Mouse (Mus musculus) small intestine, adult 2 months (tissue): ENCODE data around the gene Mphosph6. TPM values are rescaled to one million over a fixed set of nuclear protein-coding genes. Genes with fewer than 3 reads are reported as not detected.

Source experiments
- H3K27ac ChIP-seq: fragments of 200-500 bp; 2 replicates; pipeline ENCODE4 v1.5.1; 2012; ENCODE audit warnings: low read depth, low read length, control low read depth, inconsistent platforms; ENCODE audit not compliant: insufficient read depth
- H3K27me3 ChIP-seq: fragments of 200-500 bp; 2 replicates; pipeline ENCODE4 v1.6.1; 2012; ENCODE audit warnings: mild to moderate bottlenecking, moderate library complexity, low read length, inconsistent platforms; ENCODE audit not compliant: control insufficient read depth, insufficient read depth
- H3K36me3 ChIP-seq: fragments of 200-500 bp; 2 replicates; pipeline ENCODE4 v1.6.1; 2012; ENCODE audit warnings: mild to moderate bottlenecking, low read length, control low read depth, inconsistent platforms; ENCODE audit not compliant: control insufficient read depth, insufficient read depth
- H3K4me1 ChIP-seq: fragments of 200-500 bp; 2 replicates; pipeline ENCODE4 v1.6.1; 2012; ENCODE audit warnings: low read length, inconsistent platforms, mixed read lengths; ENCODE audit not compliant: control insufficient read depth, insufficient read depth, insufficient read length
- H3K4me3 ChIP-seq: fragments of 200-500 bp; 2 replicates; pipeline ENCODE4 v1.5.1; 2012; ENCODE audit warnings: low read depth, mild to moderate bottlenecking, control low read depth, inconsistent platforms, low read length, moderate library complexity
- CTCF ChIP-seq: fragments of 200-500 bp; IDR thresholded peaks from 2 replicates; pipeline ENCODE4 v1.5.1; 2012; ENCODE audit warnings: low read depth, mild to moderate bottlenecking, control low read depth, inconsistent platforms, low read length, moderate library complexity, mixed read lengths; ENCODE audit not compliant: insufficient replicate concordance, insufficient read length; ENCODE audit errors: extremely low read depth
- POLR2A ChIP-seq: fragments of 200-500 bp; IDR thresholded peaks from 2 replicates; pipeline ENCODE4 v1.6.1; 2012; ENCODE audit warnings: low read depth, mild to moderate bottlenecking, control low read depth, inconsistent platforms, low read length, moderate library complexity
- WGBS: fragments of 180-500 bp; shearing (Covaris S2); methylation state at CpG from one replicate; pipeline ENCODE4 v1.1.7; 2018; 5-methylcytosine and 5-hydroxymethylcytosine counted together
- polyA plus RNA-seq: library from polyadenylated mRNA; depleted of rRNA; stranded (reverse); fragments of >200 nt; gene quantifications from 2 replicates; pipeline ENCODE4 v1.2.3, GENCODE M21; 2012; rRNA removed

The Mphosph6 gene
- polyA plus RNA-seq, 1 experiment: 2.1 TPM

DNA sequence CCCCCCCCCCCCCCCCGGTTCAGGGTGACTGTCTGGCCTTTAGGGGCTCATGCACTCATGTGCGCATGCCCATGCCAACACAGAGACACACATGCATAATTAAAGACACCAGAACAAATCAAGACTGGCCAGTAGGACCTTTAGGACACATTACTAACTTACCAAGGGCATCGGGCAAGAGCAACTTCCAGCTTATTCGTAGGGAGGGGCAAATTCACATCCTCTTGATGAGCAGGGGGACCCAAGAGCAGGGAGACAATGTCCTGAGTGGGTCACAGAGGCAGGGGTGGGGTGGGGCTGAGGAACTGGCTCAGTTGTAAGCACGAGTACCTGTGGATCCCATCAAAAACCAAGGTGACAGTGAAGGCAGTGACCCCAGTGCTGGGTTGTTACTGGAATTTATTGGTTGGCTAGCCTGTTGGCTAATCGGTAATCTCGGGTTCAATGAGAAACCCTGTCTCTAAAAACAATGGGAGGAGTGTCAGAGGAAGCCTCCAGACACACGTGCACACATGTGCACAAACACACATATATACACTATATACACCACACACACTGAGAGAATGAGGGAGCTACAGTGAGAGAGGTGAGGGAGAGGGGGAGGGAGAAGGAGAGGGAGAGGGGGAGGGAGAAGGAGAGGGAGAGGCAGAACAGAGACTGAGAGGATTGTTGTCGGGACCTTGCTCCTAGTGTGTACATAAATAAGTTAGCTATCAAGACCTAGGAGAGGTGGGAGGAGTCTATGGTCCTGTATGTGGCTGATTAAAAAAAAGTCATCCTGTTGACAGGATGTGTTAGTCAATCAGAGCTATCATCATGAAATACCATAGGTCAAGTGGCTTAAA is 53.6 kb downstream of the Mphosph6 start:
- TF ChIP-seq POLR2A (no peak), CTCF (no peak)
- peaks cover 7% of the 10 kb centered on the region; the same call in 1 of the 2 replicates for H3K4me1 ChIP-seq
- no peaks in the 10 kb centered on the region for H3K27me3 ChIP-seq
- 52% methylated on average over 9 of the region's 9 CpGs for WGBS
- no peak overlapping the region for H3K27ac ChIP-seq
- H3K4me3 ChIP-seq: no peak overlapping the region
- peaks cover 4% of the 10 kb centered on the region; the same call in 1 of the 2 replicates for H3K36me3 ChIP-seq

- 46% methylated on average over 2 of the region's 2 CpGs for WGBS
- no peak for TF ChIP-seq POLR2A
- TF ChIP-seq CTCF: no peak
- H3K27me3 ChIP-seq: no peaks in the 10 kb centered on the region
- peaks cover 9% of the 10 kb centered on the region; the same call in 1 of the 2 replicates for H3K4me1 ChIP-seq
- no peak overlapping the region for H3K27ac ChIP-seq
- no peak overlapping the region for H3K4me3 ChIP-seq
- H3K36me3 ChIP-seq: 0 out of 2 replicates have a peak, but pooled peaks cover 3% of the 10 kb centered on the region
Observed at GRCm38 (mm10) chr8:117747428-117747827, 54.3 kb downstream of the Mphosph6 start.

DNA sequence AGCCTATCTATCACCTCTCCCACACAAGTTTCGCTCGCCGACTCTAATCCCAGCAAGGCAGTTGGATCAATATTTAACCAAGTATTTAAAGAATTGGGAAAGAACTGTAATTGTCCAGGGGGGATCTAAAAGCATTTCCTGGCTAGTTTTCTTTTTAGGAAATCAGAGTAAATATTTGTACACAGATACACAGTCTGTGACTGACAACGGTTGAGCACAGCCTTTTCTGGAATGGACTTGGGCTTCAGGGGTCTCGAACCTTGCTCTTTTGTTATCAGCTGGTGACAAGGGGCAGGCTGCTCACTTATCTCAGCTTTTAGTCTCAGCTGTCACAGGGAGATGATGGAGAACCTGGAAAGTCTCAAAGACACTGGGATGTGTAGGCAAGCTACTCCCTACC is 55.1 kb downstream of the Mphosph6 start:
- H3K4me3 ChIP-seq: no peak overlapping the region
- WGBS: 76% methylated on average over 5 of the region's 5 CpGs
- no peak overlapping the region for H3K27ac ChIP-seq
- H3K27me3 ChIP-seq: no peaks in the 10 kb centered on the region
- 0 out of 2 replicates have a peak, but pooled peaks cover 3% of the 10 kb centered on the region for H3K36me3 ChIP-seq
- peaks cover 17% of the 10 kb centered on the region; the same call in 1 of the 2 replicates for H3K4me1 ChIP-seq
- TF ChIP-seq CTCF: no peak
- TF ChIP-seq POLR2A: no peak

DNA sequence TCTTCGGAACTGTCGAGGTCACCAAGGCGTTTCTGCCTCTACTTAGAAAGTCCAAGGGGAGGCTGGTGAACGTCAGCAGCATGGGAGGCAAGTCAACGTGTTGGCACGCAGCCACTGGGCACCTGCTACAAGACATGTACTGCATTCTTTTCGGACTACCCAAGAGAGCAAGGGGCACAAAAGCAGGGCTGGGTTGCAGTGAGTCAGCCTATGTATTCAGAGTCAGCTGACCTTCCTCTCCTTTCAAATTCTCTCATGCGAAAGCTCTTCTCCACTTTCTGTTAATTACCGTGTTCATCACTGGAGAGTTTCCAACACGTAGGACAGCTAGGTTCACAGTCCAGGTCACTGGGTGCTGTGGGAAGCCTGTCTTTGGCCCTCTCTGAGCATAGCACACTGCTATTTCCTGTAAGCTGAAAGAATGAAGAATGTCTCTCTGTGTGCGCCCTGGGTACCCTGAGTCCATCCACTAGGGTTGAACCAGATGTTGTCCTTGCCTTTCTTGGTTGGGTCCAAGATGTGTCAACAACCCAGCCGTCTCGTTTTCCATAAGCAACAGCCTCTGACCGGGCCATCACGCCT is 59.2 kb downstream of the Mphosph6 start:
- WGBS: 48% methylated on average over 15 of the region's 15 CpGs
- H3K4me3 ChIP-seq: no peak overlapping the region
- peaks cover 23% of the 10 kb centered on the region; the same call in 1 of the 2 replicates for H3K4me1 ChIP-seq
- no peaks in the 10 kb centered on the region for H3K27me3 ChIP-seq
- H3K27ac ChIP-seq: peak overlapping the region; percentile 85
- TF ChIP-seq CTCF: no peak
- TF ChIP-seq POLR2A: no peak
- H3K36me3 ChIP-seq: 0 out of 2 replicates have a peak, but pooled peaks cover 3% of the 10 kb centered on the region

Other genes starting within 250 kb of the Mphosph6 start
- 4.4 and 7.4 TPM in 2 replicates for gene Sdr42e1, start 128.3 kb downstream of the Mphosph6 start, polyA plus RNA-seq
- gene Hsd17b2, start 100.0 kb downstream of the Mphosph6 start, polyA plus RNA-seq: 14.0 and 85.7 TPM in 2 replicates